Mouse (Mus musculus) urinary bladder, adult 2 months (tissue): Measurements from ENCODE around the gene Sptan1. TPM values are rescaled to one million over a fixed set of nuclear protein-coding genes. Genes with fewer than 3 reads are reported as not detected.

Experiments used
- DNase-seq: peaks from one replicate; pipeline ENCODE4 v3.0.0; 2022; ENCODE audit warnings: low spot score
- polyA plus RNA-seq: library from polyadenylated mRNA; depleted of rRNA; stranded (reverse); fragments of >200 nt; gene quantifications from 2 replicates; pipeline ENCODE4 v1.2.3, GENCODE M21; 2012

Gene Sptan1
- polyA plus RNA-seq, 1 experiment = 215 TPM

DNA sequence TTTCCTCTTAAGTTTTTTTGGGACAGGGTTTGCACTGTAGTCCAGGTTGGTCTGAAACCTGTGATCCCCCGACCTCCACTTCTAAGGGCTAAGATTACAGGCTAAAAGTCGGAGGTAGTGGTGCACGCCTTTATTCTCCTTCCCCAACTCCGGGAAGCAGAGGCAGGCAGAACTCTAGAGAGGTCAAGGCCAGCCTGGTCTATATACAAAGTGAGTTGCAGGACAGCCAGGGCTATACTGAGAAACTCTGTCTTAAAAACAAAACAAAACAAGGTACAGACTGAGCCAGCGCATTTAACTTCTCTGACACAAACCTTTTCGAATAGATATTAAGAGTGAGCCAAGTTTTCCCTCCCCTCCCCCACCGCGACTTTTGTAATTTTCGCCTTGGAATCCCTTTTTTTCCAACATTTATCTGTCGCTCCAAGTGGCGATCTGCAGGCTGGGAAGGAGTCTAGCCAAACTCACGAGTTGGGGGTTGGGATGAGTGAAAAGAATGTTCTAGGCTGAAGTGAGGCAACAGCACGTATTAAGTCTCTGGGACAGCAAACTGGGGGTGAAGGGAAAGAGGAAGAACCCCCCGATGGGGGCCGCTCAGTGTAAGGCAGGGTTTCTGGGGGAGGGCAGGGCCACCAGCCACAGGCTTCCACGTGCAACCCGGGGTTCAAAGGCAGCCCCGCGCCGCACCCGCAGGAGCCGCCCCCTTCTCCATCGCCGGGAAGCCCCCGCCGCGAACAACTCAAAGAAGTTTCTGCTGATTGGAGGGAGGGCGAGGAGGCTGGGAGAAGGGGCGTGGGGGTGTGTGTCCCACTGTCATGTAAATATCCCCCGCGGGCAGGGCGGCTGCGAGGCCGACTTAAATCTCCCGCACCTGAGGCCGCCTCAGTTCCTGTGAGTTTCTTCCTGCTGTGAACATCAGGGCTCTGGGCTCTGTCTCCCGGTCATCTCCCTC, 96.1 kb downstream of the Sptan1 start:
- peak; percentile 46 for DNase-seq

DNA sequence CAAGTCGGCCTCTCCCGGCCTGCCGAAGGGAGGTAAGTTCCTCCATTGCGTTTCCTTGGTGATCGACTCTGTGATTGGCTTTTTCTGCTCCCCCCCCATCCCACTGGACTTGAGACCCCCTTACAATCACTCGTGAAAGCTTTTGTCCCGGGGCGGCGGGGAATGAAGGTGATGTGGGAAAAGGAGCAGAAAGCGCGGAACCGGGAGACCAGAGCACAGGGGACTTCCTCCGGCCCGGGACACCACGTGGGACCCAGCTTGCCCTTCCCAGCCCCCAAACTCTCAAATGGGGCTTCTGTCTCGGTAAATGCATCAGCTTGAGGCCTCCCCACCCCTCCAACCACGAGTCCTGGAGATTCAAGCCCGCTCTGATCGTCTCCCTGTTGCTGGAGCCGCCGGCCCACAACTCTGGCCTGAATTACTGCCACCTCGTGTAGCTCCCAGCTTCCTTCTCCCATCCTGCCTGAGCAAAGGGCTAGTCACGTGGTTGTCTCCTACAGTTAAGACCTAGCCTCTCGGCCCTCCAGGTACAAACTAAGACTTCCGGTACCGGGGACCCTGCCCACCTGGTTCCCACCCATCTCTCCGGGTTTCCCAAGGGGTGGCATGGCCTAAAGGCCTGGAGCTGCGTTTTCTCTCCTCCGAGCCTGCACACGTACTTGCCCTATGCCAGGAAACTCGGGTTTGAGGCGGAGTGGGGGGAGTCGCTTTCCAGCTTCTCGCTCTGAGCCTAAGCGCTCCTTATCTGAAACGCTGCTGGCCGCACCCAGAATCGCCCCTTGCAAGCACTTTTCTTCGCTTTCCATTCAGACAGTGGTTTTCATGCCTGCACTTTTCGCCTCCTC, 97.1 kb downstream of the Sptan1 start:
- peak; percentile 66 for DNase-seq

DNA sequence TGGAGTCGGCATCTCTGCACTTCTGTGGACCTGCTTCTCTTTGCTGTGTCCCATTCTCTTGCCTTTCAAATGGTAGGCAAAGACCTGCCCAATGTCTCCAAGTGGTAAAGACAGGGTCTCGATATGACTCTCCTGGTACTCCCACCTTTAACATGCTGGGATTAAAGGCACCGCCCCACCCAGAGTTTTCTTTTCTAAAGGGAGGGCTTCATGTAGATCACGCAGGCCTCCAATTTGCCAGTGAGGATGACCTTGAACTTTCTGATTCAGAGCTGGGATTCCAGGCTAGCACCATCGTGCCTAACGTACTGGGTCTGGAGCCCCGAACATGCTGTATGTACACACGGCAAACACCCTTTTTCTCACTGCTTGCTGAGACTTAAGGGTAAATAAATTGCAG, 97.9 kb downstream of the Sptan1 start:
- no peak for DNase-seq

DNA sequence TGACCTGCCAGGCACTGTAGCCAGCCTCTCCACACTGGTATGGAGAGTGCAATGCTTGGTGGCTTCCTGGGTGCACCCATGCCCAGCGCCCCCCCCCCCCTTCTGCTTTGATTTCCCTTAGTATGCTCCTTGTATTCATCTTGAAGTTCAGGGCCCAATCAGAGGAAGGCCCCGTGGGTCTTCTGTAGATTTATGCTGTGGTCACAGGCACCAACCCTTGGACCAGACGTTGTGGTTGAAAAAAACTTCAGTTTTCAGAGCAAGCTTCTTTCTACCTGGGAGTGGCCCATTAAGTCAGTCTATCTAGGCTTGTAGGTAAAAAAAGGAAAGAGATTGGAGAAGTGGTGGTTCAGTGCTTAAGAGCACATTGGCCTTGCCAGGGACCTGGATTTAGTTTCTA, 98.4 kb downstream of the Sptan1 start:
- no peak for DNase-seq

DNA sequence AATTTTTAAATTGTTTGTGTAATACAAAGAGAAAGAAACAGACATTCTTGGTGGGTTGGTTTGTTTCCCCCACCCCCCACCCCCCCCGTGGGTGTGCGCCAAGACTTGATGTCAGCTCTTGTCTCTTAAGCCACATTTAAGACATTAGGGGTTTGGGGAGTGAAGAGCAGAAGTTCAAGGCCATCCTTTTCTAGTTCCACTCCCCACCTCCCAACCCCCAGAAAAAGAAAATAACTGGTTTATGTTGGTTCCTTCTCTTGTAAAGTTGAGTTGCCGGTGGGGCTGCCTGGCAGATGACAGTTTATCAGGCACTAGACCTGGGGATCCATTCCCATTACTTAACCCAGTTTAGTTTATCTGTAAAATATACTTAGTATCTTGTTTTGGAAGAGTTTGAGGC, 98.9 kb downstream of the Sptan1 start:
- DNase-seq = no peak

DNA sequence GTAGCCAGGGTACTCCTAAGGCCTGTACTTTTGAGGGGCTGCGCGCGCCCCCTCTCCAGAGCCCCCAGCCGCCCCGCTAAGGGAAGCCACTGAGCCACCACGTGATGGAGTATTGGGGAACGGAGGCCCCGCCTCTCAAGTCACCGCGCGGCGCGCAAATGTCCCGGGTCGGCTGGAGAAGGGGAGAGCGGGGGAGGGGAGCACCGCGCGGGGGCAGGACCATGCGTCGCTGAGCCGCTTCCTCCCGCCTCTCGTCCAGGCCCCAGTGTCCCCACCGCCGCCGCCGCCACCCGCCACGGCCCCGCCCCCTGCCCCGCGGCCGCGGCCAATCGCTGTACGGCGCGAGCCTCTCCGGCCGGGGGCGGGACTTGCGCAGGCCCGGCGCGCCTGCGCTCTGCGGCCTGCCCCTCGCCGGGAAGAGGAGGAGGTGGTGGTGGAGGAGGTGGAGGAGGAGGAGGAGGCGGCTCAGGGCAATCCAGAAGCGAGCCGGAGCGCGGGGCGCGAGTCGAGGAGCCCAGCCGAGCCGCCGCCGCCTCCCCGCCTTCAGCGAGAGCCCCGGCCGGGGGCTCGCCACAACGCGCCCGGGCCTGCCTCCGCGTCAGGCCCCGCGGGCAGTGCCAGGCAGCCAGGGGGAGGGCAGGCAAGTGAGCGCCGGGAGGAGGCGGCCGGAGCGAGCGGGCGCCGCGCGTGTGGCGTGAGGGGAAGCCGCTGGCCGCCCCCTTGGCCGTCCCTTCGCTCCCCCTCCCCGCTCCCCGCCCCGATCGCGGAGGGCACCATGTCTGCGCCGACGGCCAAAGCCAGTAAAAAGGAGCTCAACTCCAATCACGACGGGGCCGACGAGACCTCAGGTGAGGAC, 100.9 kb downstream of the Sptan1 start:
- peak; percentile 94 for DNase-seq

DNA sequence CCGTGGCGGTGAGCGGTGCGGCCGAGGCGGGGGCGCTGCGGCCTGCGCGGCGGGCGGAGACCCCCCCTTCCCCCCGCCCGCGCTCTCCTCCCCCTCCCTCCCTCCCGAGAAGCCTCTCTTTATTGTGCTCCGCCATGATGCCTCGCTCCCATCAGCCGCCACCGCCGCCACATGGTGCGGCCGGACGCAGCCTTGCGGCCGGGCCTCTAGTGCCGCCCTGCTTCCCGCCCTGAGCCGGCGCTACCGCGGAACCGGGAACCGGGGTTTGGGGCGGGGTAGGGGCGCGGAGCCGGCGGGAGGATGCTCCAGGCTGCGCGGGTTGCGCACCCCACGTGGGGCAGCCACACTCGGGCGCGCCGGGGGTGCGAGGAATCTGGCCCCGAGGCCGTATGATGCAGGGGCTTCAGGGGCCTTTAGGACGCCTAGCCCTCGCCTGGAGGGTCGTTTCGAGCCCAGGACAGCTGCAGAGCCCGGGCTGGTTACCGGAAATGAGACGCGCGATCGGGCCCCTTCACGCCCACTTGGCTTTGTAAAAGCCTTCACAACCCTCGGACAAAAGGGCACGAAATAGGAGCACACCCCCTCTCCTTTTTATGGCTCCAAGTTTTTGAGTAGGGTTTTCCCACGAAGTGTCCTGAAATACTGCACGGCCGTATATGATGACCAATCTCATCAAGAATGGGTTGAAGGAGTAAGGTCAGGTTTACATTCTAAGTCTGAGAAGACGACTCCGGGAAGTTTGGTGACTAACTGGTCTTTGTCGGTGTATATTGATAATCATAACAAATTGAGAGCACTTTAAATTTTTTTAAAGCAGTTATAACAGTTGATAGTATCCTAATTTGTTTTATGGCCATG, 101.9 kb downstream of the Sptan1 start:
- peak; percentile 52 for DNase-seq

DNA sequence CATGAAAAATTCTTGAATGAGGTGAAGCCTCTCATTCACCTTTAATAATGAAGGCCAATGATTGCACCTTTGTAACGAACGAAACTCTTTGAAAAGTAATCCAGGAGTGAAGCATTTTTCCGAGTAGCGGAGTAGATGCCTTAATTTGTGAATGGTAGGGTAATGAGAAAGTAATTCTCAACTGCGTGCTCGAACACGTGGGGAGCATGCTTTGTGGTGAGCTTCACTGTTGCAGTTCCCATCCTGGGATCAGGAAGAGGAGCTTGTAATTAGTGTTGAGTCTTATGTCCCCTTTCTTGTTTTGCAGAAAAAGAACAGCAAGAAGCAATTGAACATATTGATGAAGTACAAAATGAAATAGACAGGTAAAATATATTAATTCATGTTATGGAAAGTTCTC, 102.6 kb downstream of the Sptan1 start:
- no peak for DNase-seq

DNA sequence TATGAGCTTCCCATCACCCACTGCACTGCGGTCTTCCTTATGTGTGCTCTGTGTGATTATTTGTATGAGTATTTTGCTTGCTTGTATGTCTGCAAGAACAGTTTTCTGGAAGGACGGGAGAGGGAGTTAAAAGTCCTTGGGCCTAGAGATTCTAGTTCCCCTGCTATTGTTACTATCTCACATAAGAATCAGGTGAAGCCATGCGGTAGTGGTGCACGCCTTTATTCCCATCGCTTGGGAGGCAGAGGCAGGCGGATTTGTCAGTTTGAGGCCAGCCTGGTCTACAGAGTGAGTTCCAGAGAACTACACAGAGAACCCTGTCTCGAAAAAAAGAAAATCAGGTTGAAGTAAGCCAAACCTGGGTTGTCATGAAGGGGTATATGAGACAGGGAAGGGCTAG, 107.5 kb downstream of the Sptan1 start:
- no peak for DNase-seq

DNA sequence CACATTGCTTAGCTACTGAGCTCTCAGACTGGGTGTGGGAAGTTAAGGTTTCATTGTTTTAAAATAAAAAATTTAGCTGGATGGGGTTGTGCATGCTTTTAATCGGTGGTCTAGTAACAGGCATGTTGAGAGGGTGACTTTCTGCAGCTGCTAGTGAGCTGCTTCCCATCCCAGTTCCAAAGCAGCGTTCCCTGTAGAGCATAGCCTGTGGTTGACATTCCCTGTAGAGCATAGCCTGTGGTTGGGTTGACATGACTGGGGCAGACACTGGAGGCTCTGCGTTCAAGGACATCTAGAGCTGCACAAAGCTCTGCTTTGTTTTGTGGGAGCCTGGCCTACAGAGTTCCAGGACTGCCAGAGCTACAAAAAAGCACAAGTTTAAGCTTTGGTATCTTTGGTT, 107.9 kb downstream of the Sptan1 start:
- no peak for DNase-seq

DNA sequence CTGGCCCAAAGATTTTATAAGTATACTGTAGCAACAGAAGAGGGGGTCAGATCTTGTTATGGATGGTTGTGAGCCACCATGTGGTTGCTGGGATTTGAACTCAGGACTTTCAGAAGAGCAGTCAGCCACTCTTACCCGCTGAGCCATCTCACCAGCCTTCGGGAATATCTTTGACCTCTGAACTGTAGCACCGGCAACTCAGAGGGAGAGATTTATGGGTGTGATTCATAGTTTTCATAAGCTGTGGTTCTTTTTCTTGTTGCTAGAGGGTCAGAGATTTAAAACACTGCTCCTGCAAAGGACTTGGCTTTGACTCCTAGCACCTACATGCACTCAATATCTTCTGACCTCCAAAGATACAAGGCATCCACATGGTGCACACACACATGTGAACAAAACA, 110.3 kb downstream of the Sptan1 start:
- no peak for DNase-seq

DNA sequence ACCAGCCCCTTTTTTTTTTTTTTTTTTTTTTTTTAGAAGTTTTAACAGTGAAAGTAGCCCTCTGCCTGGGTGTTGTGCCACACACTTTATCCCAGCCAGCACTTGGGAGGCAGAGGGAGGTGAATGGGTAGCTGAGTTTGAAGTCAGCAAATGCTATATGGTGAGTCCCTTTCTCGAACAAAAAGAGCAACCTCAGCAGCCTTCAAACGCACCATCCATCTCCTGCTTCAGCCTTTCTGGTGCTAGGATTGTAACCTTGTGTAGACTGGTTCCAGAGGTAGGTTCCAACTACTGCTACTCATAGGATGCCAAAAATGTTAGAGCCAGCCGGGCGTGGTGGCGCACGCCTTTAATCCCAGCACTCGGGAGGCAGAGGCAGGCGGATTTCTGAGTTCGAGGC, 111.1 kb downstream of the Sptan1 start:
- DNase-seq = no peak

DNA sequence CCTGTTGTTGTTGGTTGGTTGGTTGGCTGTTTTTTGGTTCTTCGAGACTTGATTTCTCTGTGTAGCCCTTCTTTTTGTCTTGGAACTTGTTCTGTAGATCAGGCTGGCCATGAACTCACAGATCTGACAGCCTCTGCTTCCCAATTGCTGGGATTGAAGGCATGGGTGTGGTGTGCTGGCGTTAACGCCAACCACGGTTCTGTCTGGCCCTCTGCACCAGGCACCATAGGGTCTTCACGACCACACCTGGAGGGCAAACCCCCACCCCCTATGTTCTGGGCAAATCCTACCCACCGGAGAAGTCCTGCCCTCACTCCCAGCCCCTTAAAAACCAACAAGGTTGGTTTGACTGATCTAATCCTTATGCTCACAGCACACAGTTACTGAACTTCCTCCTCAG, 111.6 kb downstream of the Sptan1 start:
- no peak for DNase-seq

DNA sequence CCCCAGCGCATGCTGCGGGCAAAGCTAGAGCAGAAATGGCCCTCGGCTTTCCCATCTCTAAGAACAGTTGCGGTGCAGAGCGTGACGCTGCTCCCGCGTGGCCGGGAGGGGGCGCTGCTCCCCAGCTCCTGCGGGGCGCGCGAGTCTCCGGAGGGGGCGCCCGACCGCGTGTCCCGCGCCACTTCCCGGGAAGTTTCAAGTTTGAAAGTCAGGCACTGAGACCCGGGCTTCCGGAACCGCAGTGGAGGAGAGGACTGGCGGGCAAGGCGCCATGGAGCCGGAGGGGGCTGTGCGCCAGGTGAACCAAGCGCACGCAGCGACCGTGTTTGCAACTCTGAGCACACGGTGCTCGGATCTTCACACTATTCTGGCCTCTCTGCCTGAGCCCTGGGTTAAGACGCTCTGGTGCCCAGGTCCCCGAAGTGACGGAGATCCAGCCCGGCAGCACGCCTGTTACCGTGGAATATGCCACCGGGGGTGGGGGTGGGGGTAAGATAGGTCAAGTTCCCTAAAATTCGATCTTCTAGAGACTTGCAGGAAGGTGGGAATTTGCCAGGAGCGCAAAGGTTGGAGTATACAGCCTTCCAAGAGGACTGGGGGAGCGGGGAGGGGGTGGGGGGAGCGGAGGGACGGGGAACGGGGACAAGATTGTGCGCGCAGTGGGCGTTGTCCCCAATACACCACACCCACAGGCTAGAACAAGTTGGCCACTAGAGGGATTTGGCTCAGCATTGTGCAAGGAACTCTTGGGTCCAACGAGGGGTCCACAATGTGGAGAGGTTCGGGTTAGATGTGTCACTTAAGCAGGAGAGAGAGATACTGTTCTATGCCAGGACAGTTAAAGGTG, 112.4 kb downstream of the Sptan1 start, which contains the start of gene Pkn3:
Gene Pkn3, plus strand, starts transcription at position 183 of the 847 bp plus-strand sequence.
- DNase-seq = peak; percentile 81

DNA sequence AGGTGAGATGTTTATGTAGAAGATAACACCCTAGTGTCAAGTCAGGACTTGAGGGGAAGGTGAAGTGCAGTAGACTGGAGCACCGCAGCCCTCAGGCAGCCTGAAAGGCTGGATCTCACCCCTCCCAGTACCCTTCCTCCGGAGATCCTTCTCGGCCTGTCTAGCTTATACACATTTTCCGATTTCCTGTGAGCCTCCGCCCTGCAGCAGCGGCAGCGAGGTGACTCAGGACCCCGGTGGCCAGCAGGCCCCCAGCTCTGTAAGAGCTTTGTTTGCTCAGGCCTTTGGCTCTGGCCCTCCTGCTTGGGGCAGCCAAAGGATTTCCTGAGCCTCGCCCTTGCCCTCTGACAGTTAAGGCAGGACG, 113.0 kb downstream of the Sptan1 start:
- no peak for DNase-seq

DNA sequence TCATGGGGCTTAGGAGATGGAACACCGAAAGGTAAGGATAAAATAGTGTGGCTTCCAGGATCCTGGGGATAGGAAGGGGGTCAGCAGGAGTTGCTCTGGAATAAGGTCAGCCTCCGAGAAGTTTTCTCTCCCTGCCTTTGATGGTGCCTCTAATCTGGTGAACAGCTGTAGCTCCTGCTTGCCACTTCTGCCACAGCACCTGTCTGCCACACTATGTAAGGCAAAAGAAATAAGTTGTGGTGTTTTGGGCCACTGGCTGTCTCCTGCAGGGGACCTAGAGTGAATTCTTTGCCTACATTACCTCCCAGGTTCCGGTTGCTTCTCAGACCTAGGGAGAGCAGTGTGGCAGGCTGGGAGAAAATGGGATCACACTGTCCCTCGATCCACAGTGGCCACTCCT, 113.4 kb downstream of the Sptan1 start:
- DNase-seq = no peak

DNA sequence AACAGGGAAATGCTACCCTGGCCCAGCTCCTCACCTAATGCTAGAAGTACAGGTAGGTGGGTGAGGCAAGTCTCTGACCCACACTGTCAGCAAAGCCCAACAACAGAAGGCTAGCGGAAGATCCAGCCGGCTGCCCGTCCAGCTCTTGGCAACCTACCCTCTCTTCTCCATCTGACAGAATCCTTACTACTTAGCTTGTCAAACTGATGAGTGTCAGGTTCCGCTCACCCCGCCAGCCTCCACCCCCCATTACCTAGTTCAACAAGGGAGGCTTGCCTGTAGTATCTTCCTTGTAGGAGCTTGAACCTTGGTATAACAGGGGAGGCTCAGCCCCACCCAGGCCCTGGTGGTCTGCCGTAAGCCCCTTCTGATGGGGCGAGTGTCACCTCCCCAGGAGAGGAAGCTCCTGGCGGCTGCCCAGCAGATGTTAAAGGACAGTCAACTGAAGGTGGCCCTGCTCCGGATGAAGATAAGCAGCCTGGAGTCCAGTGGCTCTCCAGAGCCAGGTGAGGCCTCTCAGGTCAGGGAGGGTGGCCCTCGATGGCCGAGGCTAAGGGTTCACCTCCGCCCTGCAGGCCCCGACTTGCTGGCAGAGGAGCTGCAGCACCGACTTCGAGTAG, 114.9 kb downstream of the Sptan1 start:
- no peak for DNase-seq
